Mouse (Mus musculus) CH12.LX (cell line): ENCODE results near the gene C8g. TPM values are rescaled to one million over a fixed set of nuclear protein-coding genes. Genes with fewer than 3 reads are reported as not detected.

Source experiments
- CHD1 ChIP-seq: IDR thresholded peaks from 2 replicates; pipeline ENCODE4 v1.6.1; 2012; ENCODE audit warnings: low read depth, low read length, improper control_type of control experiment, inconsistent platforms
- CHD2 ChIP-seq: IDR thresholded peaks from 2 replicates; pipeline ENCODE4 v1.6.1; 2011; ENCODE audit warnings: low read length, improper control_type of control experiment
- CTCF ChIP-seq, 2 experiments: IDR thresholded peaks in 1 of 2; conservative IDR thresholded peaks in 1 of 2; 2 replicates each; pipeline ENCODE4 v1.5.1; 2011 to 2012; ENCODE audit warnings: low read depth in 2 of 2, low read length in 2 of 2, improper control_type of control experiment in 1 of 2, inconsistent platforms in 1 of 2, mild to moderate bottlenecking in 1 of 2, moderate library complexity in 1 of 2
- ETS1 ChIP-seq: conservative IDR thresholded peaks from 2 replicates; pipeline ENCODE4 v1.6.1; 2012; ENCODE audit warnings: low read depth, mild to moderate bottlenecking, inconsistent platforms, low read length, improper control_type of control experiment, moderate library complexity
- IRF4 ChIP-seq: IDR thresholded peaks from 2 replicates; pipeline ENCODE4 v1.6.1; 2014; ENCODE audit warnings: low read depth, mild to moderate bottlenecking, inconsistent platforms, low read length, improper control_type of control experiment
- JUN ChIP-seq: IDR thresholded peaks from 2 replicates; pipeline ENCODE4 v1.6.1; 2011; ENCODE audit warnings: low read depth, mild to moderate bottlenecking, low read length, improper control_type of control experiment, moderate library complexity; ENCODE audit not compliant: insufficient read depth
- JUND ChIP-seq: conservative IDR thresholded peaks from 2 replicates; pipeline ENCODE4 v1.6.1; 2011; ENCODE audit warnings: low read depth, low read length, improper control_type of control experiment
- KAT2A ChIP-seq: IDR thresholded peaks from 2 replicates; pipeline ENCODE4 v1.6.1; 2012; ENCODE audit warnings: low read length, improper control_type of control experiment, inconsistent platforms; ENCODE audit not compliant: insufficient replicate concordance
- MEF2A ChIP-seq: IDR thresholded peaks from 2 replicates; pipeline ENCODE4 v1.6.1; 2014; ENCODE audit warnings: low read depth, mild to moderate bottlenecking, inconsistent platforms, low read length, improper control_type of control experiment, borderline replicate concordance
- MXI1 ChIP-seq: IDR thresholded peaks from 2 replicates; pipeline ENCODE4 v1.6.1; 2011; ENCODE audit warnings: mild to moderate bottlenecking, low read depth, low read length, improper control_type of control experiment
- NRF1 ChIP-seq: IDR thresholded peaks from 2 replicates; pipeline ENCODE4 v1.6.1; 2014; ENCODE audit warnings: low read depth, mild to moderate bottlenecking, inconsistent platforms, low read length, improper control_type of control experiment, moderate library complexity
- PAX5 ChIP-seq: IDR thresholded peaks from 2 replicates; pipeline ENCODE4 v1.6.1; 2012; ENCODE audit warnings: low read length, inconsistent platforms, mixed read lengths
- POLR2A ChIP-seq: IDR thresholded peaks from 2 replicates; pipeline ENCODE4 v1.6.1; 2011; ENCODE audit warnings: low read depth, mild to moderate bottlenecking, improper control_type of control experiment, low read length
- POLR2AphosphoS2 ChIP-seq: IDR thresholded peaks from 2 replicates; pipeline ENCODE4 v1.6.1; 2011; ENCODE audit warnings: low read depth, low read length, improper control_type of control experiment
- RAD21 ChIP-seq: IDR thresholded peaks from 2 replicates; pipeline ENCODE4 v1.6.1; 2011; ENCODE audit warnings: low read depth, mild to moderate bottlenecking, low read length, improper control_type of control experiment, moderate library complexity
- RCOR1 ChIP-seq: conservative IDR thresholded peaks from 2 replicates; pipeline ENCODE4 v1.6.1; 2012; ENCODE audit warnings: low read depth, mild to moderate bottlenecking, inconsistent platforms, low read length, improper control_type of control experiment
- SIN3A ChIP-seq: IDR thresholded peaks from 2 replicates; pipeline ENCODE4 v1.6.1; 2012; ENCODE audit warnings: low read length, improper control_type of control experiment, inconsistent platforms
- SMC3 ChIP-seq: IDR thresholded peaks from 2 replicates; pipeline ENCODE4 v1.6.1; 2011; ENCODE audit warnings: low read depth, low read length, improper control_type of control experiment
- TBP ChIP-seq: conservative IDR thresholded peaks from 2 replicates; pipeline ENCODE4 v1.6.1; 2011; ENCODE audit warnings: low read depth, low read length, improper control_type of control experiment
- TCF12 ChIP-seq: IDR thresholded peaks from 2 replicates; pipeline ENCODE4 v1.6.1; 2014; ENCODE audit warnings: low read depth, mild to moderate bottlenecking, inconsistent platforms, low read length, improper control_type of control experiment
- UBTF ChIP-seq: IDR thresholded peaks from 2 replicates; pipeline ENCODE4 v1.6.1; 2012; ENCODE audit warnings: low read depth, mild to moderate bottlenecking, inconsistent platforms, low read length, improper control_type of control experiment, moderate library complexity
- USF1 ChIP-seq: IDR thresholded peaks from 2 replicates; pipeline ENCODE4 v1.6.1; 2014; ENCODE audit warnings: low read depth, mild to moderate bottlenecking, inconsistent platforms, low read length, improper control_type of control experiment
- USF2 ChIP-seq: conservative IDR thresholded peaks from 2 replicates; pipeline ENCODE4 v1.6.1; 2011; ENCODE audit warnings: low read depth, low read length, improper control_type of control experiment
- ZMIZ1 ChIP-seq: IDR thresholded peaks from 2 replicates; pipeline ENCODE4 v1.6.1; 2012; ENCODE audit warnings: low read depth, mild to moderate bottlenecking, inconsistent platforms, low read length, improper control_type of control experiment
- ZNF384 ChIP-seq: IDR thresholded peaks from 2 replicates; pipeline ENCODE4 v1.6.1; 2012; ENCODE audit warnings: low read depth, low read length, improper control_type of control experiment, inconsistent platforms
- polyA plus RNA-seq: library from polyadenylated mRNA; unstranded; fragments of >175 nt; gene quantifications from 2 replicates; pipeline ENCODE4 v1.2.1, GENCODE M21; 2012; ENCODE audit warnings: low read depth; ENCODE audit not compliant: insufficient read length
- total RNA-seq, 2 experiments: library from RNA; depleted of rRNA; stranded (reverse); fragments of 300-350 nt in 1 of 2; fragments of >200 nt in 1 of 2; gene quantifications; 2 replicates each; pipeline ENCODE4 v1.2.3; 2012 to 2014

C8g gene
- total and polyA plus RNA-seq, 3 experiments, result 1.2 to 2.7 (median 1.7) TPM

- no peak for TF ChIP-seq ZMIZ1
- peak; percentile 24; the same call in 1 of the 2 replicates for TF ChIP-seq CHD2
- no peak; the same call in 1 of the 2 replicates for TF ChIP-seq SIN3A
- no peak; the same call in 1 of the 2 replicates for TF ChIP-seq SMC3
- no peak for TF ChIP-seq KAT2A
- TF ChIP-seq ZNF384, result no peak
- peak; percentile 45; the same call in 1 of the 2 replicates for TF ChIP-seq IRF4
- no peak for TF ChIP-seq CTCF (conservative IDR thresholded peaks at IDR 0.05 in 1 of 2, IDR thresholded peaks at IDR 0.05 in 1 of 2; ENCODE audit: low read depth in 2 of 2, low read length in 2 of 2)
- TF ChIP-seq PAX5, result no peak
- TF ChIP-seq CHD1, result peak; percentile 64
- no peak for TF ChIP-seq ETS1
- TF ChIP-seq JUND, result no peak
- TF ChIP-seq POLR2A, result no peak; the same call in 1 of the 2 replicates
- no peak for TF ChIP-seq RCOR1
- no peak for TF ChIP-seq TBP
- peak; percentile 21; the same call in 1 of the 2 replicates for TF ChIP-seq TCF12
- TF ChIP-seq MXI1, result peak; percentile 59
- TF ChIP-seq USF2, result no peak
- TF ChIP-seq MEF2A, result no peak
- no peak for TF ChIP-seq USF1
- TF ChIP-seq RAD21, result no peak
- no peak for TF ChIP-seq NRF1
- TF ChIP-seq JUN, result no peak
- TF ChIP-seq UBTF, result 0 out of 2 replicates have a peak, but pooled peaks have one; percentile 72
- no peak for TF ChIP-seq POLR2AphosphoS2
Observed at GRCm38 (mm10) chr2:25545996-25546810, 44.7 kb upstream of the C8g start (continued).
